Mouse (Mus musculus) embryonic stem cell, embryonic (primary cell): ENCODE measurements at regions not wholly inside any gene's neighbourhood (a gene's known extent, or its start where the extent isn't known, plus 50 kb on each side); places are given as distances from the start of the nearest gene placed in this dataset.
"Not testable (repeated sequence)": the region's sequence is repeated elsewhere in the genome, so short reads cannot be mapped to it uniquely, and the experiment has no call there.

Experiments used
- CTCF ChIA-PET, 4 experiments: fragments of 300-600 bp in 2 of 4; fragments of 350-600 bp in 2 of 4; sonication (Branson Sonifier 250); formaldehyde crosslinking; loops; one replicate each; lab custom pipeline; 2022; ENCODE audit warnings: inconsistent platforms in 2 of 4; lab: Charles Lee
- POLR2A ChIA-PET, 4 experiments: fragments of 300-600 bp in 2 of 4; fragments of 350-600 bp in 2 of 4; sonication (Branson Sonifier 250); formaldehyde crosslinking; loops; one replicate each; lab custom pipeline; 2022; ENCODE audit warnings: antibody characterized with exemption in 4 of 4, inconsistent platforms in 1 of 4; lab: Charles Lee

DNA sequence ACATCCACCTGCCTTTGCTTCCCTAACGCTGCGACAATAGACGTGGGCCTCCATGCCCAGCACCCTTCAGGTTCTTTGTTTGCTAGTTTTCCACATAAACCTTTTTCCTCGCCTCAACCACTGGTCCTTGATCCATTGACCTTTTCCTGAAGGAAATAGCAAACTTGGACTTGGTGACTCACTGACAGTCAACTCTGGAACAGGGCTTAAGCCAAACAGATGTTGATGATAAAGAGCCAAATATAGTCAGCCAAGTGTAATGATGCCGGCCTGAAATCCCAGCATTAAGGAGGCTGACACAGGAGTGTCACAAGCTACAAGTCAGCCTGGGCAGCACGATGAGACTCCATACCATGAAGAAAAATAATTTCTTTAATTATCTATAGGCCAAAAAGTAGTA, 62.9 kb upstream of the Thoc2 start:
- CTCF ChIA-PET, result no interaction called here

GRCm38 (mm10) chrX:41995750-41996149, 63.7 kb upstream of the Xiap start:
- CTCF ChIA-PET, result no interaction called here
- POLR2A ChIA-PET, result interaction anchor here in 1 of 4 experiments (0.6 kb wide), 1 partner anchor 15 kb away, joined by 3 read pairs; no protein-coding TSS in a partner anchor

More for the DNA sequence above, 62.9 kb upstream of the Thoc2 start:
- POLR2A ChIA-PET, result interaction anchor here in 1 of 4 experiments (0.6 kb wide), 1 partner anchor 11 kb away, joined by 8 read pairs; no protein-coding TSS in a partner anchor

- POLR2A ChIA-PET, CTCF ChIA-PET: not testable (repeated sequence)
Observed at GRCm38 (mm10) chrX:42000622-42001171, 58.8 kb upstream of the Xiap start.

DNA sequence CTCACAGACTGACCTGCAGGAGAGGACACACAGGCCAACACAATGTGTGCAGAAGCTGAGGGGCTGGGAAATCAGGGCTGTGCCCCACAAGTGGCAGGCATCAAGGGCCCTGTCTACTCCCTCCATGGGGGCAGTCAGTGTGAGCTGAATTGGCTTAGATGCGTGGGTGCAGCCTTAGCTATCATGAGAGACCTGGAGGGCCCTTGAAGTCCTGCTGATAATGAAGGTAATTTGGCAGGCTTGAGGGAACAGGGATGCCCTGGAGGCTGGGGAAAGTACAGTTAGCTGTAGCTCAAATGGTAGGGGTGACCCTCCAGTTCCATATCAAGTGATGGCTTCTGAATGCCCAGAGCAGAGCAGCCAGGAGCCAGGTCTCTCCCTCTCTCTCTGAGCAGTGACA, 53.9 kb upstream of the Xiap start:
- CTCF ChIA-PET, result interaction anchor here in 1 of 4 experiments (0.6 kb wide), 1 partner anchor 41 kb away, joined by 3 read pairs; no protein-coding TSS in a partner anchor
- POLR2A ChIA-PET, result not testable (repeated sequence)

DNA sequence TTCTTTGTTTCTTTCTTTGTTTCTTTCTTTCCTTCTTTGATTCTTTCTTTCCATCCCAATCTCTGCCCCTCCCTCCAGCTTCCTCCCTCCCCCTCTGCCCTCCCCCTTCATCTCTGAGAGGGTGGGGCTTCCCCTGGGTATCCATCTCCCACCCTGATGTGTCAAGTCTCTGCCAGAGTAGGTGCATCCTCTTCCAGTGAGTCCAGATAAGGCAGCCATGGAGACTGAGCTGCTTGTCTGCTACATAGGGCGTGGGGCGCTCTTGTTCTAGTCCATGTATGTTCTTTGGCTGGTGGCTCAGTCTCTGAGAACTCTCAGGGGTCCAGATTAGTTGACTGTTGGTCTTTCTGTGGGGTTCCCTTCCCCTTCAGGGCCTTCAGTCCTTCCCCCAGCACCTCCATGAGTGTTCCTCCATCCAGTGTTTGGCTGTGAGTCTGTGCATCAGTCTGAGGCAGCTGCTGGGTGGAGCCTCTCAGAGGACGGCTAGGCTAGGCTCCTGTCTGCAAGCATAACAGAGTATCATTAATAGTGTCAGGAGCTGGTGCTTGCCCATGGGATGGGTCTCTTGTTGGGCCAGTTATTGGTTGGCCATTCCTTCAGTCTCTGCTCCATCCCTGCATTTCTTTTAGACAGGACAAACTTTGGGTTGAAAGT, 52.8 kb upstream of the Xiap start:
- CTCF ChIA-PET, POLR2A ChIA-PET: not testable (repeated sequence)
